25 mouse cellular contexts compared by ENCODE assay signal in genomic region chr2:150818742-150819141, GRCm38 (mm10). TPM values are rescaled to one million over a fixed set of nuclear protein-coding genes. Genes with fewer than 3 reads are reported as not detected.
DNase-seq lines count a peak whose midpoint lies in the region; ATAC-seq and TF ChIP-seq lines count a peak whose summit lies in the region.
"Had no signal": no experiment of that assay in that cellular context is flagged by ENCODE, and none has a peak within 500 bp of the region (broad histone marks: within the 10 kb centered on the region; RNA-seq: fewer than 3 reads in every experiment).

No protein-coding gene starts in this region.

- no peak overlapping the region for H3K9ac ChIP-seq in hindbrain, postnatal 0 days (replicated peaks; ENCODE audit: low read length)
- H3K9ac ChIP-seq: embryonic facial prominence, embryonic 12.5 days; embryonic facial prominence, embryonic 15.5 days; forebrain, embryonic 12.5 days; forebrain, embryonic 15.5 days; heart, embryonic 12.5 days; heart, embryonic 15.5 days; hindbrain, embryonic 13.5 days had no signal

- H3K9me3 ChIP-seq in hindbrain, postnatal 0 days (ENCODE audit: low read length): no peaks in the 10 kb centered on the region
- H3K9me3 ChIP-seq: embryonic facial prominence, embryonic 12.5 days; embryonic facial prominence, embryonic 15.5 days; forebrain, embryonic 12.5 days; forebrain, embryonic 15.5 days; heart, embryonic 12.5 days; heart, embryonic 15.5 days; hindbrain, embryonic 10.5 days; hindbrain, embryonic 13.5 days had no signal

- H3K27ac ChIP-seq in brown adipose tissue, adult 24 weeks (replicated peaks; ENCODE audit: low read depth, low read length): peak overlapping the region; percentile 22; the same call in 1 of the 2 replicates
- H3K27ac ChIP-seq in hindbrain, postnatal 0 days: no peak overlapping the region
- H3K27ac ChIP-seq: embryonic facial prominence, embryonic 12.5 days; embryonic facial prominence, embryonic 15.5 days; forebrain, embryonic 12.5 days; forebrain, embryonic 15.5 days; heart, embryonic 15.5 days; hindbrain, embryonic 10.5 days; hindbrain, embryonic 13.5 days had no signal

- peaks cover 75% of the 10 kb centered on the region for H3K36me3 ChIP-seq in hindbrain, postnatal 0 days (ENCODE audit: insufficient read depth, low read length)

- peak; percentile 63 for DNase-seq in adrenal gland, postnatal 14 days
- DNase-seq in adrenal gland, postnatal 4 days (ENCODE audit: low spot score in 2 of 2): no peak
- DNase-seq in adipocyte (ENCODE audit: low spot score): peak; percentile 81
- DNase-seq in hindbrain, postnatal 0 days (ENCODE audit: low spot score): no peak
- no peak for DNase-seq in cerebellum, postnatal 14 days
- DNase-seq: cerebellum, adult 18-20 months; cerebellum, adult 9-10 months; cerebellum, postnatal 25 days; gastrocnemius, postnatal 25 days; heart, postnatal 10 days; heart, postnatal 36 days; kidney, adult 18-20 months had no signal

- no peak for TF ChIP-seq CTCF in hindbrain, postnatal 0 days (IDR thresholded peaks at IDR 0.05; ENCODE audit: low read depth)

- no peaks in the 10 kb centered on the region for H3K27me3 ChIP-seq in hindbrain, postnatal 0 days (ENCODE audit: insufficient read depth, low read length)
- H3K27me3 ChIP-seq: embryonic facial prominence, embryonic 12.5 days; embryonic facial prominence, embryonic 15.5 days; forebrain, embryonic 12.5 days; forebrain, embryonic 15.5 days; heart, embryonic 12.5 days; heart, embryonic 15.5 days; hindbrain, embryonic 13.5 days had no signal

- H3K4me3 ChIP-seq in brown adipose tissue, adult 24 weeks (ENCODE audit: insufficient read depth, low read depth, low read length): no peak overlapping the region
- H3K4me3 ChIP-seq in hindbrain, postnatal 0 days (ENCODE audit: low read length): no peak overlapping the region
- H3K4me3 ChIP-seq: embryonic facial prominence, embryonic 12.5 days; embryonic facial prominence, embryonic 15.5 days; forebrain, embryonic 12.5 days; forebrain, embryonic 15.5 days; heart, embryonic 12.5 days; heart, embryonic 15.5 days; hindbrain, embryonic 10.5 days; hindbrain, embryonic 13.5 days had no signal

- no peak for ATAC-seq in hindbrain, postnatal 0 days
- ATAC-seq: CD4-positive, CD25-positive, alpha-beta regulatory T cell, adult 4 months; forebrain, embryonic 15.5 days; hindbrain, embryonic 16.5 days; inflammation-experienced regulatory T-cells, adult 6 months; intestine, embryonic 16.5 days had no signal

- peaks cover 10% of the 10 kb centered on the region for H3K4me1 ChIP-seq in brown adipose tissue, adult 24 weeks (ENCODE audit: control insufficient read depth, insufficient read depth, insufficient read length, low read length)
- no peaks in the 10 kb centered on the region for H3K4me1 ChIP-seq in hindbrain, postnatal 0 days (ENCODE audit: insufficient read depth, low read length)
- H3K4me1 ChIP-seq: embryonic facial prominence, embryonic 12.5 days; embryonic facial prominence, embryonic 15.5 days; forebrain, embryonic 12.5 days; forebrain, embryonic 15.5 days; heart, embryonic 12.5 days; heart, embryonic 15.5 days; hindbrain, embryonic 10.5 days; hindbrain, embryonic 13.5 days had no signal

- WGBS in hindbrain, postnatal 0 days: 84% methylated on average over 8 of the region's 8 CpGs

- no peak overlapping the region for H3K4me2 ChIP-seq in hindbrain, postnatal 0 days (ENCODE audit: low read depth, low read length)
- H3K4me2 ChIP-seq: embryonic facial prominence, embryonic 12.5 days; embryonic facial prominence, embryonic 15.5 days; forebrain, embryonic 12.5 days; forebrain, embryonic 15.5 days; heart, embryonic 12.5 days; heart, embryonic 15.5 days; hindbrain, embryonic 13.5 days had no signal

RNA-seq across cellular contexts. Expression of gene Pygb, which starts 32.2 kb away (rescaled TPM):
- total RNA-seq in adrenal gland, postnatal 14 days (2021): 41.7 and 45.3 TPM in 2 replicates
- 10 to 100 TPM; 52.2 to 54.5 TPM for total RNA-seq in adrenal gland, postnatal 4 days (2021)
- 51.9 and 52.1 TPM in 2 replicates for polyA plus RNA-seq in brown adipose tissue, adult 24 weeks (2012; ENCODE audit: insufficient read depth, insufficient read length, missing spikeins)
- 302 and 317 TPM in 2 replicates for total RNA-seq in hindbrain, postnatal 0 days (2014; rRNA removed)
- 160 and 169 TPM in 2 replicates for polyA plus RNA-seq in hindbrain, postnatal 0 days (2015; fragmentation: Nextera tagmentation; extraction: Ambion mirVana)

Comparison
In these comparisons a context has a peak if more than half of its experiments do, and no peak if none do; other contexts are left out.
1. DNase-seq: peak in adrenal gland, postnatal 14 days (single experiment) and adipocyte (single experiment); none in adrenal gland, postnatal 4 days (0 of 2), hindbrain, postnatal 0 days (single experiment) and cerebellum, postnatal 14 days (0 of 2).